Mouse (Mus musculus) fat pad, adult 2 months (tissue): ENCODE measurements around the gene Slc24a3.

ENCODE experiments used
- DNase-seq: peaks from one replicate; pipeline ENCODE4 v3.0.0-alpha.2; 2011; ENCODE audit warnings: low read depth, low spot score; ENCODE audit errors: extremely low read depth

Gene Slc24a3

DNA sequence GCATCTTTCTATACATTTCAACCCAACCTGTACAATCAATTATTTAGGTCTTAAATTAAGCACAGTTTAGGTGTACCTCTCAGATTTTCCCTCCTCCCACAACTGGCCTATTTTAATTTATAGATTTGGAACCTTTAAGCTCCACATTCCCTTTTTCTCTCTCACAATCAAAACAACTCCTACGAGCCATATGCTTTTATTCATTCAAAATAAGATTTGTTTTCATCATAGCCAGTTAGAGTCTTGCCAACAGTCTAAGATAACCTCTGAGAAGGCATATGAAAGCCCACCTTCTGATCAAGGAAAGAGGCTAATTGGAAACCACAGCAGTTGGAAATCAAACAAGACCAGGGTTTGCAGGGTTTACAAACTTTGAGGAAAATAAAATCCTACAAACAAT lies 177.0 kb downstream of the Slc24a3 start:
- DNase-seq = no peak

- DNase-seq = no peak
These were observed 186.2 kb downstream of the Slc24a3 start for GRCm38 (mm10) chr2:145353801-145354200.

DNA sequence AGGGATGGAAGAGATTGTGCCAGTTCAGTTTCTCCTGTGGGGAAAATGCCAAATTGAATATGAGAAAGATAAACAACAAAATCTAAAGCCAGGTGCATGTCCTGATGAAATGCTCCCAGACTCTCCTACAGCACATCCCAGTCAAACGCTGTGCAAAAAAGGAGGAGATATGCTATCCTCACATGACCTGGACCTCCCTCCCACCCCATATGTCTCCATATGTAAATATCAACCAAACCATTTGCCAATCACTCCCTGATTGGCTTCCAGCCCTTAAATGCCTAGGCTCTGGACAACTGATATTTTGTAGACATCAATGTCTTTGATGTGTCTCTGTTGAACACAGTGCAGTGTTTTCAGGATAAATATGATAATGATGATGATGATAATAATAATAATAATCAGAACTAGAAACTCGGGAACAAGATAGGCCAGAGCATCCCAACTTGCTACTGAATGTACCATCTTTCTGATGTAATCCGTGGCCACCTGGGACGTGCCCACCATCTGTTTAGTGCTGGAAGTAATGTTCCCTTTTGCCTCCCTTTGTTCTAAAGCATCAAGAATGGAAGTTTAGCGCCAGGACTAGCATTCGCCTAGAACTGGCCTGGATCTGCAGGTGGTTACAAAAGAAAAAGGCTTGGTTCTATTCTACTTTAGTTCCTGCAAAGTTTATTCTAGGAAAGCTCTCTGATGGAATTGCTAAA lies 190.8 kb downstream of the Slc24a3 start:
- DNase-seq = no peak

- DNase-seq = no peak
These were observed 196.1 kb downstream of the Slc24a3 start for GRCm38 (mm10) chr2:145363604-145364003.

DNA sequence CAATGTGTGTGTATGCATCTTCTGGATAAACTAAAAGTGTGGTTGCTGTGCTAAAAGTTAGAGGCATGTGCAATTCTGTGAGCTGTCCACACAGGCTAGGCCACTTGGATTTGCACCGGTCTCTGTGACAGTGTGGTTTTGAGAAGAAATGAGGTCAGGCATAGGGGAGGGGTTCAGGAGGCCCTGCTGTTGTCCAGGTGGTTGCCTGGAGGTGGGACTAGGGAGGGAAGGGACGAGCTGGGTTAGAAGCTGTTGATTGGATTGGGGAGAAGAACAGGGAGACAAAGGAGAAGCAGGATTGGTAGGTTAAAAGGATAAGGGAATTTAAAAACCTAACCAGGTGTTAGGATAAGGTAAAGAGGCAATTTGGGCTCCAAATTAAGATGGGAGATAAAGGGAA lies 201.1 kb downstream of the Slc24a3 start:
- DNase-seq = no peak

DNA sequence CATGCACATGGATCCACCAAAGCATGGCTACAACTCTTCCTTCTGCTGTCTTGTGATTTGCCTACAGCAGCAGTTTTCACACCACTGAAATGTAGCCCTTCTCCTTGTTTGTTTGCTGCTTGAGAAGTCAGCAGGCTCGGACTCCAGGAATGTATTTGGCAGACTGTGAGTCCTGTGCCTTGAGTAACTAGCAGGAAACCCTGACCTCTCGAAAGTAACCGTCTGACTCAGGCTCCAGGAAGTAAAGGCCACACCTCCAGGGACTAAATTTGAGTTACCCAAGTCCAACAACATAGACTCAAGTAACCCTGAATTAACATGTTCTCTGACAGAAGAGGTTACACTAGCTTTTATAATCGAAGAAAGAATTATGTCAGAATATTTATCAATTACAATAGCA lies 203.2 kb downstream of the Slc24a3 start:
- DNase-seq = no peak

GRCm38 (mm10) chr2:145373803-145374202 lies 206.2 kb downstream of the Slc24a3 start:
- DNase-seq = no peak

DNA sequence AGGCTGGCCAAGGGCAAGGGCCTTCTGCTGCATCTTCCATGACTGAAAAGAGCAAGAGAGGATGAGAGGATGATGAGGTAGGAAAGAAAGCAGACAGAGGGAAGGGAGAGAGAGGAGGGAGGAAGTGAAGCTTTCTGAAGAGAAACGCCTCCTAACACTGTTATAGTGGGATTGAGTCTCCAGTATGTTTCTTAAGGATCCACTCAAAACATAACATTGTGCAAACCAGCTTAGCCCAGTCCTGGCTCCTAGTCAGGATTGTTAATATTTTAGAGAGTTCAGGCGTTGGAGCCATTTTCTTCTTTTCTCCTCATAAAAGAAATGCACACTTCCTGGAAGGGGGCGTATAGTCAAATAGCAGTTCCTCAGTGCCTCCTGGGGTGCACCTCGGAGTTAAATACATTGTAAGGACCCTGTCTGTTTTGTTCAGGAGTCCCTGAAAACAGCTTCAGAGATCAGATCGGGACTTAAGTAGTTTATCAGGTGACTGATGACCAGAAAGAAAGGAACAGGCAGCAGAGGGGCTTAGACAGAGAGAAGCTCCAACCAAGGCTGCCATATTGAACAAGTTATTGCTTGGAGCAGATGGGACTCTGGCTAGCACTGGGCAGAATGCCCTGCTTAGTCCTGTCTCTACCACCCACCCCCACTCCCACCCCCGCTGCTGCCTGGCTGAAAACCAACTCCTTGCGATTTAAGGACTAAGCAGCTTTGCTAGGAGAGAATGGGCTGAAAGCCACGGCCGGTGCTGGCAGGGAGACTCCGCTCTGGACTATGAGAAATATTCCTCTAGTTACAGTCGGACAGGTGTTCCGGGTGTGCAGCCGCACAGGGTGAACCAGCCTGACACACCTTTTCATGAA lies 215.6 kb downstream of the Slc24a3 start:
- DNase-seq = no peak

DNA sequence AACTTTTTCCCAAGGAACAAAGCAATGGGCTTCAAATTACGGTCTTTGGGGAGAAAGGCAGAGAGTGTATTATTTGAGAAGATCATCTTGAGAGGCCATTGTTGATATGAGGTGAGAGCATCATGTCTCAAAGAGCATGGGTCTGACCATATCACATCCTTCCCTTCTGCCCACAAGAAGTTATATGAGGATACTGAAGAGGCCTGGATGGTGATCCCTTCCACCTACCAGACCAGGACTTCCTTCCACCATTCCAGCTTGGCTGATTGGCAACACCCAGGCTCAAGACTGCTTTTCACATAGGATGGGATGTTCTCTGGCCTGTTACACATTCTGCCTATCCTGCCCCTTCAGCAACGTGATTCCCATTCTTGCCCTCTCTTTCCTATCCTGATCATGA lies 216.7 kb downstream of the Slc24a3 start:
- DNase-seq = no peak

DNA sequence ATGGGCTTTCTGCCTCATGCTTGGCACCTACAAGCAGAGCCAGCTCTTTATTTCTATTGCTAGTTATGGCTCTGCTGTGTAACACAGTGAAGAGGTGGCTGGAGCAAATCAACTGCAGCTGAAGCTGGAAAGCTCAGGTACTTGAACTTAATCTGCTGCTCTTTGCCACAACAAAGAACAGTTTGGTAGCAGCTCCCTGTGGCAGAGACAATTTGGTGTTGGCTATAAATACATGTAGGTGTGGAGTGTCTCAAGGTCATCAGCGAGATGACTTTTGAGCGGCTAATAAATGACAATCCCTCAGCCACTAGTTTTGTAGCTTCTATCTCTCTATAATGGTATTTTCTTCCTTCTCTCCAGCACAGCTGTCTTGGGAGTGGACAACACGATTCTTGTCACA lies 217.7 kb downstream of the Slc24a3 start:
- no peak for DNase-seq

- DNase-seq = no peak
These were observed 218.2 kb downstream of the Slc24a3 start for GRCm38 (mm10) chr2:145385773-145386172.

DNA sequence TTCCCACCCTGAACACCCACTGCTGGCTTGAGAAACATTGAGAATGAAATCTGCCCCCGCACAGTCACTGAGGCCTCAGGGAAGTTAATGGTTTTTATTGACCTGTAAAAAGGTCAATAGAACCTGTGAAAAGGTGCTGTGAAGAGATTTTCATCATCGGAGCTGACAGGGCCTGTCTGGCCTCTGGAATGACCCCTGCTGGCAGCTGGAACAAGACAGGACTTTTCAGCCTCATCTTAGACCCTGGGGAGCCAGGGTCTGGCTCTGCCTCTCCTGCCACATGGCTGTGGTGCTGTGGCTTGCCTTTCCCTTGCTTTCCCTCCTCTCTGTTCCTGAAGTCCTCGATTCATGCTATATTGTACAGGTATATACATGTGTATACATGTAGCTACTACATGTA lies 228.2 kb downstream of the Slc24a3 start:
- no peak for DNase-seq

GRCm38 (mm10) chr2:145396579-145396978 lies 229.0 kb downstream of the Slc24a3 start:
- DNase-seq = no peak

GRCm38 (mm10) chr2:145397456-145398206 lies 230.1 kb downstream of the Slc24a3 start:
- no peak for DNase-seq

DNA sequence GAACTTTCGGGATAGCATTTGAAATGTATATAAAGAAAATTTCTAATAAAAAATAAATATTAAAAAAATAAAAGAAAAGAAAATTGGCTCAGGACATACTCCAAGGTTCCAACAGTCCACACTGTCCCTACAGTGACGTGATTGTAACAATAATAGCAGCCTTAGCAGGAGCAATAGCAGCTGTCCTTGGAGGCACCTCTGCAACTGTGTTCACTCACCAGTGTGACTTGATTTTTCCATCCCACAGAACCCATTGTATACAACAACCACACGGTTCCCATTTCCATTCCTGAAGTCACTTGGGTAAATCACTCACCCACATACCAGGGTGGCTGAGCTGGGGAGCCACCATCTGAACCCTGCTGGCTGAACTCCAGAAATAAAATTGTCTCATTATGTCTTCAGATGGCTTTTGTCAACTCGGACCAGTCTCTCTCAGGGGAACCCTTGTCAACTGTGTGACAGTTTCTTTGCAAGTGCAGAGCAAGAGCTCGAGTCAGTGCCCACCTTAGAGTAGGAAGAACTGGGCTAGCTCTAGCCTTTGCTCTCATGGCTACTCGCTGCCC lies 233.8 kb downstream of the Slc24a3 start:
- no peak for DNase-seq

DNA sequence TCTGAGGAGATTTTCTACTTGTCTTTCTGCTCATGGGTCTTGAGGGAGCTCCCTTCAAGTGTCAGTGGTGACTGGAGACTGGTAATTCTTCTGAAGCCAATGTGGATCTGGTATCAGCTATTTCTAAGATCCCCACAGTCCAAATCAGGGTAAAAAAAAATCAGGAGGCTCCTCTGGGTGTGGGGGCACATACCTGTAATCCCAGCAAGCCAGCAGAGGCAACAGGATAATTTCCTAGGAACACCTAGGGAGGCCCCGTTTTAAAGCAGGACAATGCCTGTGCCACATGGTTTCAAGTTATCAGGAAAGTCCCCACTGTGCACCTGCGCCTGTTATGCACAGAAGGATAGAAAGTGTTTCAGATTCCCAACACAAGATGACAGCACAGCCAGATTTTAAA lies 234.4 kb downstream of the Slc24a3 start:
- DNase-seq = no peak

- DNase-seq = no peak
These were observed 237.4 kb downstream of the Slc24a3 start for GRCm38 (mm10) chr2:145404818-145405531.

GRCm38 (mm10) chr2:145405746-145406145 lies 238.2 kb downstream of the Slc24a3 start:
- DNase-seq = no peak

DNA sequence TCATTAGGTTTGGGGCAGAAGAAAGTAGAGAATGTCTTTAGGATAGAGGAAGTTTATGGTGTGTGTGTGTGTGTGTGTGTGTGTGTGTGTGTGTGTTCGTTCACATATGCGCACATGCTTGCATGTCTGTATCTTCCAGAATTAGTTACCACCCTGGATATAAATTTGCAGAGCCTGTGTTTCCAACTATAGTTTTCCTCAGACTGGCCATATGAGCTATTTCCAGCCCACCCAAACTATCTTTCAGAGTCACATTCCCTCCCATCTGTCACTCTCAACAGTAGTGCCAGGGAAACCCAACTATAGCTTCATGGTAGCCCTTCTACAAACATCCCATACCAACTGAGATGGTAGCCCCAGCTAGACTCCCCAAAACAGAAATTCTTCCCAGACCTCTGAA lies 250.2 kb downstream of the Slc24a3 start:
- DNase-seq = no peak

GRCm38 (mm10) chr2:145419078-145419477 lies 251.5 kb downstream of the Slc24a3 start:
- no peak for DNase-seq
